Mouse (Mus musculus): ENCODE data around the gene Ccdc28b. TPM values are rescaled to one million over a fixed set of nuclear protein-coding genes. Genes with fewer than 3 reads are reported as not detected.

The Ccdc28b gene
- polyA plus RNA-seq, 1 experiment from 2014 or later, result 41.4 TPM

DNA sequence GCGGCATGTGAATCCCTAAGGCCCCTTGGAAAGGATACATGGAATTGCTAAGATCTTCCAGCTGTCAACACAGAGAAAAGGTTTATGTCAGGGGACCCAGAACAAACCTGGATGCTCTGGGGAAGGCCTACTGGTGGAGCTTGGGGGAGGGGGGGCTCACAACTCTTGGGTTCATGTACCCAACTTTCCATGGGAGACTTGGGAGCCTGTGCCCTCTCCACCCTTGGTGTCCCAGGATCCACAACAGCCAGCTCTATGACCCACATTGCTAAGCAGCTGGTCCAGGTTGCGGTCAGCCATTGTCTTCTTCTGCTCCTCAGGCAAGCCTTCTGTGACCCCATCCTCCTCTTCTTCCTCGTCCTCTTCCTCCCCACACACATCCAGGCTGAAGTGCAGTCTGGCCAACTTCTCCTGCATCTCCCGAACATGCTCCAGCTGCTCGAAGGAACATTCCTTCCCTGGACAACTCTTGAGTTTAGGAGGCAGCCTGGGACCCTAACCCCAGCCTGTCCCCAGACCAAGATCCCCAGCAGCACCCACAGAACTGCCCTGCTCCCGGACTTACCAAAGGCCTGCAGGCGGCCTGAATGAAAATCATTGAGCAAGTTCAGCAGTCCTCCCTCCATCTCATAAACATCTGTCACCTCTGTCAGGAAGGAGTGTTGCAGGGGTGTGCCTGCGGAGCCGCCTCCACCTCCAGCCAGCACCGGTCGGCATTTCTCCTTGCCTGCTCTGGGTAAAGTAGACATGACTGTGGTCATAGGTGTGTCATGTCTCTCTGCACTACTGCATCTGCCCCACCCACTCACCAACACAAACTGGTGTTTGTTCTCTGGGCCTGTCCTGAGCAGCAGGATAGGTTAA lies 3.1 kb downstream of the Ccdc28b start:
- Histone ChIP-seq H3K27me3 (ENCODE audit: control insufficient read depth, insufficient read depth, low read length) (no peaks in the 10 kb centered on the region), H3K36me3 (ENCODE audit: control insufficient read depth, insufficient read depth, low read length) (no peaks in the 10 kb centered on the region), H3K4me3 (ENCODE audit: low read depth, low read length) (no peak overlapping the region), H3K4me1 (ENCODE audit: control insufficient read depth, insufficient read depth, low read length) (peaks cover 29% of the 10 kb centered on the region), H3K9me3 (replicated peaks; ENCODE audit: control insufficient read depth, low read length) (no peaks in the 10 kb centered on the region), H3K27ac (ENCODE audit: low read depth, low read length) (no peak overlapping the region), H3K9ac (ENCODE audit: low read depth, low read length) (no peak overlapping the region), H3K4me2 (no peak overlapping the region)
- WGBS (ENCODE audit: insufficient replicate concordance), result 78% methylated on average over 11 of the region's 11 CpGs
- no peak for ATAC-seq (replicated peaks; ENCODE audit: insufficient number of reproducible peaks, low FRiP score, low TSS enrichment)

GRCm38 (mm10) chr4:129618786-129619691 lies 4.7 kb downstream of the Ccdc28b start, which contains the start of gene Iqcc:
Gene Iqcc, minus strand, starts transcription at chr4:129619099.
- WGBS (ENCODE audit: insufficient replicate concordance), result 4% methylated on average over 43 of the region's 44 CpGs
- Histone ChIP-seq H3K36me3 (ENCODE audit: control insufficient read depth, insufficient read depth, low read length) (no peaks in the 10 kb centered on the region), H3K27me3 (ENCODE audit: control insufficient read depth, insufficient read depth, low read length) (no peaks in the 10 kb centered on the region), H3K4me1 (ENCODE audit: control insufficient read depth, insufficient read depth, low read length) (peaks cover 15% of the 10 kb centered on the region), H3K9me3 (replicated peaks; ENCODE audit: control insufficient read depth, low read length) (no peaks in the 10 kb centered on the region), H3K4me2 (peak within 1 kb of the TSS; percentile 90), H3K9ac (ENCODE audit: low read depth, low read length) (peak within 1 kb of the TSS; percentile 94), H3K4me3 (ENCODE audit: low read depth, low read length) (peak within 1 kb of the TSS; percentile 76), H3K27ac (ENCODE audit: low read depth, low read length) (peak within 1 kb of the TSS; percentile 78)
- ATAC-seq (replicated peaks; ENCODE audit: insufficient number of reproducible peaks, low FRiP score, low TSS enrichment), result peak; percentile 83

DNA sequence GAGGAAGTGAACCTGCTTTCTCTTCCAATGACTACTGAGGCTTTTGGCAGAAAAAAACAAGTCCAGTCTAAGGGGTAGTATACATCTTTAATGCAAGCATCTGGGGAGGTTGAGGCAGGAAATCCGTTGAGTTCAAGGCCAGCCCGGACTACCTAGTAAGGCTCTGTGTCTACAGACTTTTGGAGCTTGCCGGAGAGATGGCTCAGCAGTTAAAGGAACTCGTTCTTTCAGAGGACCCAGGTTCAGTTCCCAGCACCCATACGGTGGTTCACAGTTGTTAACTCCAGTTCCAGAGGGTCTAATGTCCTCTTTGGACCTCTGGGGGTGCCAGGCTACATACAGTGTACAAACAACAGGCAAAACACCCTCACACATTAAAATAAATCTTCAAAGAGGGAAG lies 5.7 kb downstream of the Ccdc28b start:
- WGBS (ENCODE audit: insufficient replicate concordance), result 88% methylated on average over 5 of the region's 5 CpGs
- no peak for ATAC-seq (replicated peaks; ENCODE audit: insufficient number of reproducible peaks, low FRiP score, low TSS enrichment)
- no peaks in the 10 kb centered on the region for H3K9me3 ChIP-seq (replicated peaks; ENCODE audit: control insufficient read depth, low read length)
- H3K4me3 ChIP-seq (ENCODE audit: low read depth, low read length), result peak overlapping the region; percentile 76
- no peaks in the 10 kb centered on the region for H3K36me3 ChIP-seq (ENCODE audit: control insufficient read depth, insufficient read depth, low read length)
- H3K27ac ChIP-seq (ENCODE audit: low read depth, low read length), result no peak overlapping the region
- H3K9ac ChIP-seq (ENCODE audit: low read depth, low read length), result peak overlapping the region; percentile 94
- H3K4me1 ChIP-seq (ENCODE audit: control insufficient read depth, insufficient read depth, low read length), result peaks cover 14% of the 10 kb centered on the region
- peak overlapping the region; percentile 90 for H3K4me2 ChIP-seq
- H3K27me3 ChIP-seq (ENCODE audit: control insufficient read depth, insufficient read depth, low read length), result no peaks in the 10 kb centered on the region

GRCm38 (mm10) chr4:129617121-129617641 lies 6.6 kb downstream of the Ccdc28b start:
- Histone ChIP-seq H3K27me3 (ENCODE audit: control insufficient read depth, insufficient read depth, low read length) (no peaks in the 10 kb centered on the region), H3K9me3 (replicated peaks; ENCODE audit: control insufficient read depth, low read length) (no peaks in the 10 kb centered on the region), H3K4me1 (ENCODE audit: control insufficient read depth, insufficient read depth, low read length) (peaks cover 7% of the 10 kb centered on the region; the same call in 1 of the 2 replicates), H3K4me2 (no peak overlapping the region), H3K27ac (ENCODE audit: low read depth, low read length) (no peak overlapping the region), H3K9ac (ENCODE audit: low read depth, low read length) (no peak overlapping the region), H3K36me3 (ENCODE audit: control insufficient read depth, insufficient read depth, low read length) (no peaks in the 10 kb centered on the region), H3K4me3 (ENCODE audit: low read depth, low read length) (no peak overlapping the region)
- 91% methylated on average over 7 of the region's 7 CpGs for WGBS (ENCODE audit: insufficient replicate concordance)
- no peak for ATAC-seq (replicated peaks; ENCODE audit: insufficient number of reproducible peaks, low FRiP score, low TSS enrichment)

- Histone ChIP-seq H3K4me3 (ENCODE audit: low read depth, low read length) (no peak overlapping the region), H3K27me3 (ENCODE audit: control insufficient read depth, insufficient read depth, low read length) (no peaks in the 10 kb centered on the region), H3K4me2 (no peak overlapping the region), H3K9ac (ENCODE audit: low read depth, low read length) (no peak overlapping the region), H3K4me1 (ENCODE audit: control insufficient read depth, insufficient read depth, low read length) (peaks cover 7% of the 10 kb centered on the region; the same call in 1 of the 2 replicates), H3K27ac (ENCODE audit: low read depth, low read length) (no peak overlapping the region), H3K9me3 (replicated peaks; ENCODE audit: control insufficient read depth, low read length) (no peaks in the 10 kb centered on the region), H3K36me3 (ENCODE audit: control insufficient read depth, insufficient read depth, low read length) (no peaks in the 10 kb centered on the region)
- WGBS (ENCODE audit: insufficient replicate concordance), result 87% methylated on average over 3 of the region's 3 CpGs
- no peak for ATAC-seq (replicated peaks; ENCODE audit: insufficient number of reproducible peaks, low FRiP score, low TSS enrichment)
These were observed 7.1 kb downstream of the Ccdc28b start for GRCm38 (mm10) chr4:129616631-129617030.

DNA sequence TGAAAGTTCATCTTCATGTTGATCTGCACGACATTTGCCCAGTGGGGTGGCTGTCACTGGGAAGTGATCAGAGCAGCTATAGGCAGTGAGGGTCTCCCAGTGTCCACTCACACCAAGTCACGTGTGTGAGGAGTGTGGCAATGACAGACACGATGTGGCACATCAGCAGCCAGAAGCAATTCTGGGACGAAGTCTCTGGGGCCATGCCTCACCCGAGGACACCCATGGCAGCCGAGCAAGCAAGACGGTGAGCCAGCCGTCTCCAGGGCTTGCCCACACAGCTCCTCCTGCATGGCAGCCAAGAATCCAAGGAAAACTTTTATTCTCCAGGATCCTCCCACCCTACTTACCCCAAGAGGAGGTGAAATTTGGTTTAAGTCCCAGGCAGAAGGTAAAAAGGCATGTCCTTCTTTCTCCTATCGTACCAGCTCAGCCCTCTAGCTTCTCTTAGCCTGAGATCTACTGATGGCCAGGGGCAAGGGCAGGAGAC lies 7.9 kb downstream of the Ccdc28b start:
- Histone ChIP-seq H3K4me1 (ENCODE audit: control insufficient read depth, insufficient read depth, low read length) (peaks cover 7% of the 10 kb centered on the region; the same call in 1 of the 2 replicates), H3K27me3 (ENCODE audit: control insufficient read depth, insufficient read depth, low read length) (no peaks in the 10 kb centered on the region), H3K9me3 (replicated peaks; ENCODE audit: control insufficient read depth, low read length) (no peaks in the 10 kb centered on the region), H3K9ac (ENCODE audit: low read depth, low read length) (no peak overlapping the region), H3K4me2 (no peak overlapping the region), H3K27ac (ENCODE audit: low read depth, low read length) (no peak overlapping the region), H3K36me3 (ENCODE audit: control insufficient read depth, insufficient read depth, low read length) (no peaks in the 10 kb centered on the region), H3K4me3 (ENCODE audit: low read depth, low read length) (no peak overlapping the region)
- ATAC-seq (replicated peaks; ENCODE audit: insufficient number of reproducible peaks, low FRiP score, low TSS enrichment), result no peak
- WGBS (ENCODE audit: insufficient replicate concordance), result 87% methylated on average over 9 of the region's 9 CpGs

- no peak within 1 kb of the TSS for H3K27ac ChIP-seq (ENCODE audit: low read depth, low read length)
- no peak for ATAC-seq (replicated peaks; ENCODE audit: insufficient number of reproducible peaks, low FRiP score, low TSS enrichment)
- H3K4me1 ChIP-seq (ENCODE audit: control insufficient read depth, insufficient read depth, low read length), result peaks cover 7% of the 10 kb centered on the region; the same call in 1 of the 2 replicates
These were observed 9.7 kb downstream of the Ccdc28b start, which contains the start of gene Dcdc2b for GRCm38 (mm10) chr4:129614093-129614492. Gene Dcdc2b, minus strand, starts transcription at chr4:129614257.

GRCm38 (mm10) chr4:129610472-129610871 lies 13.3 kb downstream of the Ccdc28b start:
- WGBS (ENCODE audit: insufficient replicate concordance), result 70% methylated on average over 4 of the region's 4 CpGs
- Histone ChIP-seq H3K27me3 (ENCODE audit: control insufficient read depth, insufficient read depth, low read length) (no peaks in the 10 kb centered on the region), H3K4me3 (ENCODE audit: low read depth, low read length) (no peak overlapping the region), H3K9ac (ENCODE audit: low read depth, low read length) (no peak overlapping the region), H3K9me3 (replicated peaks; ENCODE audit: control insufficient read depth, low read length) (no peaks in the 10 kb centered on the region), H3K27ac (ENCODE audit: low read depth, low read length) (no peak overlapping the region), H3K4me1 (ENCODE audit: control insufficient read depth, insufficient read depth, low read length) (no peaks in the 10 kb centered on the region), H3K36me3 (ENCODE audit: control insufficient read depth, insufficient read depth, low read length) (peaks cover 8% of the 10 kb centered on the region), H3K4me2 (no peak overlapping the region)
- ATAC-seq (replicated peaks; ENCODE audit: insufficient number of reproducible peaks, low FRiP score, low TSS enrichment), result no peak

More at GRCm38 (mm10) chr4:129614093-129614492, 9.7 kb downstream of the Ccdc28b start, which contains the start of gene Dcdc2b:
- Histone ChIP-seq H3K9me3 (replicated peaks; ENCODE audit: control insufficient read depth, low read length) (no peaks in the 10 kb centered on the region), H3K9ac (ENCODE audit: low read depth, low read length) (no peak within 1 kb of the TSS), H3K27me3 (ENCODE audit: control insufficient read depth, insufficient read depth, low read length) (no peaks in the 10 kb centered on the region), H3K4me2 (no peak within 1 kb of the TSS), H3K36me3 (ENCODE audit: control insufficient read depth, insufficient read depth, low read length) (no peaks in the 10 kb centered on the region), H3K4me3 (ENCODE audit: low read depth, low read length) (no peak within 1 kb of the TSS)
- WGBS (ENCODE audit: insufficient replicate concordance), result 84% methylated on average over 6 of the region's 6 CpGs

Data from heart, embryonic 11.5 days (tissue).